Mouse (Mus musculus): ENCODE results near the gene Fancf. TPM values are rescaled to one million over a fixed set of nuclear protein-coding genes. Genes with fewer than 3 reads are reported as not detected.

Gene Fancf
- 13.5 and 15.0 TPM in 2 replicates for polyA plus RNA-seq (2015; fragmentation: Nextera tagmentation; extraction: Ambion mirVana)

- Histone ChIP-seq H3K9ac (peak within 1 kb of the TSS; percentile 87), H3K27me3 (no peaks in the 10 kb centered on the region), H3K9me3 (no peaks in the 10 kb centered on the region), H3K27ac (peak within 1 kb of the TSS; percentile 98), H3K4me1 (peaks cover 41% of the 10 kb centered on the region), H3K4me3 (peak within 1 kb of the TSS; percentile 72), H3K36me3 (peaks cover 21% of the 10 kb centered on the region), H3K4me2 (replicated peaks) (peak within 1 kb of the TSS; percentile 80)
- under 1% methylated on average over 43 of the region's 43 CpGs for WGBS
- ATAC-seq (ENCODE audit: low FRiP score, low read depth) = peak; percentile 96
Measured at GRCm38 (mm10) chr7:51862097-51862492, at the start of gene Fancf. Gene Fancf (minus strand): TSS chr7:51862267.

- peaks cover 23% of the 10 kb centered on the region for H3K36me3 ChIP-seq
- no peaks in the 10 kb centered on the region for H3K27me3 ChIP-seq
- no peaks in the 10 kb centered on the region for H3K9me3 ChIP-seq
- no peak overlapping the region for H3K27ac ChIP-seq
- no peak overlapping the region for H3K4me2 ChIP-seq (replicated peaks)
- WGBS = 51% methylated on average over 6 of the region's 6 CpGs
- H3K4me3 ChIP-seq = no peak overlapping the region
- H3K9ac ChIP-seq = no peak overlapping the region
- ATAC-seq (ENCODE audit: low FRiP score, low read depth) = no peak
- peaks cover 22% of the 10 kb centered on the region for H3K4me1 ChIP-seq
Measured at GRCm38 (mm10) chr7:51899066-51899465, 37.0 kb upstream of the Fancf start.

- peak; percentile 34; the same call in 1 of the 2 replicates for ATAC-seq (ENCODE audit: low FRiP score, low read depth)
- 20% methylated on average over 2 of the region's 2 CpGs for WGBS
- no peaks in the 10 kb centered on the region for H3K9me3 ChIP-seq
- peaks cover 39% of the 10 kb centered on the region for H3K4me1 ChIP-seq
- H3K36me3 ChIP-seq = peaks cover 20% of the 10 kb centered on the region
- no peaks in the 10 kb centered on the region for H3K27me3 ChIP-seq
- peak overlapping the region; percentile 87 for H3K27ac ChIP-seq
- no peak overlapping the region for H3K4me3 ChIP-seq
- no peak overlapping the region for H3K9ac ChIP-seq
- H3K4me2 ChIP-seq (replicated peaks) = no peak overlapping the region; the same call in 1 of the 2 replicates
Measured at GRCm38 (mm10) chr7:51894939-51895338, 32.9 kb upstream of the Fancf start.

- 22% methylated on average over 4 of the region's 4 CpGs for WGBS
Measured at GRCm38 (mm10) chr7:51894133-51894801, 32.2 kb upstream of the Fancf start.

DNA sequence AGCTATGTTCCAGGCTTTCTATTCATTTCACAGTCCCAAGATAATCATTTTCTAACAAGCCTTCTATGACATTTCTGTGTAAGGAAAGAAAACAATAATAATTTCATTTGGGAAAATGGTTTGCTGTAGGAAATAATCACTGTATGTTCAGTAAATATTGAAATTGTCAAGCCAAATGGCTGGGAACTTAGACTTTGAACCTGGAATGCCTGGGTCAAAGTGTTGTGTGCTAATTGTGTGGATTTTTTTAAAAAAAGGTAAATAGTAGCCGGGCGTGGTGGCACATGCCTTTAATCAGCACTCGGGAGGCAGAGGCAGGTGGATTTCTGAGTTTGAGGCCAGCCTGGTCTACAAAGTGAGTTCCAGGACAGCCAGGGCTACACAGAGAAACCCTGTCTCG is 30.9 kb upstream of the Fancf start:
- Histone ChIP-seq H3K27me3 (no peaks in the 10 kb centered on the region), H3K27ac (no peak overlapping the region), H3K4me3 (no peak overlapping the region), H3K4me2 (replicated peaks) (no peak overlapping the region), H3K9ac (no peak overlapping the region), H3K9me3 (no peaks in the 10 kb centered on the region), H3K4me1 (peaks cover 46% of the 10 kb centered on the region), H3K36me3 (peaks cover 31% of the 10 kb centered on the region)
- no peak for ATAC-seq (ENCODE audit: low FRiP score, low read depth)
- 74% methylated on average over 4 of the region's 4 CpGs for WGBS

More at GRCm38 (mm10) chr7:51894133-51894801, 32.2 kb upstream of the Fancf start:
- no peak overlapping the region for H3K9ac ChIP-seq
- H3K4me1 ChIP-seq = peaks cover 39% of the 10 kb centered on the region
- no peaks in the 10 kb centered on the region for H3K27me3 ChIP-seq
- H3K36me3 ChIP-seq = peaks cover 25% of the 10 kb centered on the region
- no peaks in the 10 kb centered on the region for H3K9me3 ChIP-seq
- H3K27ac ChIP-seq = peak overlapping the region; percentile 74
- peak overlapping the region; percentile 19; the same call in 1 of the 2 replicates for H3K4me2 ChIP-seq (replicated peaks)
- ATAC-seq (ENCODE audit: low FRiP score, low read depth) = peak; percentile 92
- H3K4me3 ChIP-seq = no peak overlapping the region

DNA sequence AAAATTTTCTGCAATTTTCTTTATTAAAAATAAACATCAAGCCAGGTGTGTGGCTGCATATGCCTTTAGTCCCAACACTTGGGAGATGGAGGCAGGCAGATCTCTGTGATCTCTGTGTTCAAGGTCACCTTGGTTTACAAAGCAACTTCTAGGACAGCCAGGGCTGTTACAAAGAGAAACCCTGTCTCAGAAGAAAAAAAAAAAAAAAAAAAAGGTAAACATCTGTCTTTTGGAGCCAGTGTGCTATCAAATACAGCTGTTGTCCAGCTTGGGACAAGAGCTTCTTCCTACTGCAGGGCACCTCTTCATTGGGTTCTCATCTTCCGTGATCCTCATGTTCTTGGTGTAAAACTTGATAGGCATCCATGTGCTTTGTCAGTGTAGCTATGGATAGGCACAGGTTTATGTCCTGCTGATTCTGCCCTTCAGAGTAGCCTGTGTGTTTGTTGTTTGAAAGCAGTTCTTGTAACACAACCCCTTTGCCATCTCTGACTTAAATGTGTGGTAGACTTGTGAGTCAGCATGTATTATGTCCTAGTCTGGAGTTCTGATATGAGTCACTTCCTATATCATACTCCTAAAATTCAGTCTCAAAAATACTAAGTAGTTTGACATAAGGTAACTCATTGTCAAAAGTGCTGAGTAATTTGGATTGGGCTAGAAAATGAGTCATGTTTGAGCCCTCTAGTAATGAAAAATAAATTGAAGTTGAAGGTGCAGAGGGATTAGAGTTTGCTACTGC is 30.3 kb upstream of the Fancf start:
- Histone ChIP-seq H3K4me3 (no peak overlapping the region), H3K27ac (peak overlapping the region; percentile 7; the same call in 1 of the 2 replicates), H3K4me2 (replicated peaks) (no peak overlapping the region), H3K9ac (no peak overlapping the region), H3K36me3 (peaks cover 26% of the 10 kb centered on the region), H3K4me1 (peaks cover 52% of the 10 kb centered on the region), H3K9me3 (no peaks in the 10 kb centered on the region), H3K27me3 (no peaks in the 10 kb centered on the region)
- no peak for ATAC-seq (ENCODE audit: low FRiP score, low read depth)
- WGBS = 86% methylated on average over 1 of the region's 1 CpGs

- Histone ChIP-seq H3K27me3 (no peaks in the 10 kb centered on the region), H3K27ac (no peak overlapping the region), H3K9me3 (no peaks in the 10 kb centered on the region), H3K4me2 (replicated peaks) (no peak overlapping the region), H3K36me3 (peaks cover 22% of the 10 kb centered on the region), H3K4me3 (no peak overlapping the region), H3K9ac (no peak overlapping the region), H3K4me1 (peaks cover 55% of the 10 kb centered on the region)
- no peak for ATAC-seq (ENCODE audit: low FRiP score, low read depth)
- 91% methylated on average over 7 of the region's 7 CpGs for WGBS
Measured at GRCm38 (mm10) chr7:51889601-51890000, 27.5 kb upstream of the Fancf start.

- Histone ChIP-seq H3K36me3 (peaks cover 22% of the 10 kb centered on the region), H3K27me3 (no peaks in the 10 kb centered on the region), H3K27ac (peak overlapping the region; percentile 72; the same call in 1 of the 2 replicates), H3K4me1 (peaks cover 50% of the 10 kb centered on the region), H3K4me3 (no peak overlapping the region), H3K9me3 (no peaks in the 10 kb centered on the region), H3K9ac (no peak overlapping the region), H3K4me2 (replicated peaks) (peak overlapping the region; percentile 4; the same call in 1 of the 2 replicates)
- peak; percentile 51; the same call in 1 of the 2 replicates for ATAC-seq (ENCODE audit: low FRiP score, low read depth)
- WGBS = 48% methylated on average over 11 of the region's 11 CpGs
Measured at GRCm38 (mm10) chr7:51887678-51888567, 25.9 kb upstream of the Fancf start.

DNA sequence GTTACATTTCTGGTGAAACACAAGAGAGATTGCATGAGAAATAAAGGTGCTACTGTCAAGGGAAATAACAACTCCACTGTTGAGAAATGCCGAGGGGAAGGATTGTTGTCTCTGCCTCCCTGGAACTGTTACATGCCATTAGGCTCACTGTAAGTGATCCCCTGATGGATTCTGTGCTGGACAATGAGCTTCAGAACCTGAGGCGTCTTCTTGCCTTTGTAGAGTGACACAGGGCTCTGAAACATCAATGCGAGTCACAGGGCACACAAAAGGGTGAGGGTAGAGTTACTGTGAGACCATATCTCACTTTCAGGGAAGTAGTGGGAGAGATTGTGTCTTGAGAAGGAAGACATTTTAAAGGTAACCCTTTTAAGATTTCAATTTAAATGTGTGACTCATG is 23.3 kb upstream of the Fancf start:
- Histone ChIP-seq H3K4me1 (peaks cover 43% of the 10 kb centered on the region), H3K4me3 (no peak overlapping the region), H3K4me2 (replicated peaks) (peak overlapping the region; percentile 38), H3K9me3 (no peaks in the 10 kb centered on the region), H3K27me3 (no peaks in the 10 kb centered on the region), H3K9ac (no peak overlapping the region), H3K27ac (no peak overlapping the region), H3K36me3 (peaks cover 16% of the 10 kb centered on the region; the same call in 1 of the 2 replicates)
- no peak for ATAC-seq (ENCODE audit: low FRiP score, low read depth)
- WGBS = 67% methylated on average over 3 of the region's 3 CpGs

- Histone ChIP-seq H3K36me3 (no peaks in the 10 kb centered on the region), H3K9ac (peak overlapping the region; percentile 84), H3K27me3 (no peaks in the 10 kb centered on the region), H3K4me3 (peak overlapping the region; percentile 59), H3K27ac (peak overlapping the region; percentile 99), H3K4me1 (peaks cover 41% of the 10 kb centered on the region), H3K9me3 (no peaks in the 10 kb centered on the region), H3K4me2 (replicated peaks) (peak overlapping the region; percentile 84)
- WGBS = 50% methylated on average over 4 of the region's 4 CpGs
- no peak for ATAC-seq (ENCODE audit: low FRiP score, low read depth)
Measured at GRCm38 (mm10) chr7:51880121-51880520, 18.1 kb upstream of the Fancf start.

- Histone ChIP-seq H3K9ac (peak overlapping the region; percentile 84), H3K4me2 (replicated peaks) (peak overlapping the region; percentile 84), H3K36me3 (no peaks in the 10 kb centered on the region), H3K27ac (peak overlapping the region; percentile 99), H3K4me3 (peak overlapping the region; percentile 59), H3K4me1 (peaks cover 36% of the 10 kb centered on the region), H3K27me3 (no peaks in the 10 kb centered on the region), H3K9me3 (no peaks in the 10 kb centered on the region)
- peak; percentile 90 for ATAC-seq (ENCODE audit: low FRiP score, low read depth)
- WGBS = 0% methylated on average over 17 of the region's 17 CpGs
Measured at GRCm38 (mm10) chr7:51879136-51879723, 17.2 kb upstream of the Fancf start.

Data from limb, embryonic 13.5 days (tissue).